Mouse (Mus musculus) hindbrain, postnatal 0 days (tissue): ENCODE results near the gene Dst. TPM values are rescaled to one million over a fixed set of nuclear protein-coding genes. Genes with fewer than 3 reads are reported as not detected.

Experiments
- ATAC-seq: fragments of 200-750 bp; cut with Nextera tagmentation; 2 replicates; pipeline ENCODE4 v1.8.0; 2017; ENCODE audit warnings: mild to moderate bottlenecking, moderate TSS enrichment, moderate library complexity
- DNase-seq: peaks from one replicate; pipeline ENCODE4 v3.0.0-alpha.2; 2015; ENCODE audit warnings: low spot score
- H3K27ac ChIP-seq: fragments of 300-500 bp; sonication (generic); 2 replicates; pipeline ENCODE4 v1.5.1; 2014; ENCODE audit warnings: mild to moderate bottlenecking
- H3K27me3 ChIP-seq: fragments of 300-500 bp; sonication (generic); 2 replicates; pipeline ENCODE4 v1.6.1; 2014; ENCODE audit warnings: low read length, mixed read lengths; ENCODE audit not compliant: insufficient read depth
- H3K36me3 ChIP-seq: fragments of 300-500 bp; sonication (generic); 2 replicates; pipeline ENCODE4 v1.6.1; 2014; ENCODE audit warnings: low read length, mixed read lengths; ENCODE audit not compliant: insufficient read depth
- H3K4me1 ChIP-seq: fragments of 300-500 bp; sonication (generic); 2 replicates; pipeline ENCODE4 v1.6.1; 2014; ENCODE audit warnings: antibody characterized with exemption, low read length, mixed read lengths; ENCODE audit not compliant: insufficient read depth
- H3K4me2 ChIP-seq: fragments of 300-500 bp; sonication (generic); 2 replicates; pipeline ENCODE4 v1.6.1; 2014; ENCODE audit warnings: low read depth, mild to moderate bottlenecking, low read length, moderate library complexity, mixed read lengths
- H3K4me3 ChIP-seq: fragments of 300-500 bp; sonication (generic); 2 replicates; pipeline ENCODE4 v1.5.1; 2014; ENCODE audit warnings: low read length
- H3K9ac ChIP-seq: fragments of 300-500 bp; sonication (generic); replicated peaks from 2 replicates; pipeline ENCODE4 v1.6.1; 2014; ENCODE audit warnings: mild to moderate bottlenecking, low read length, moderate library complexity, mixed read lengths
- H3K9me3 ChIP-seq: fragments of 300-500 bp; sonication (generic); 2 replicates; pipeline ENCODE4 v1.6.1; 2016; ENCODE audit warnings: low read length, mixed read lengths
- CTCF ChIP-seq: IDR thresholded peaks from 2 replicates; pipeline ENCODE4 v1.5.1; 2016; ENCODE audit warnings: antibody characterized with exemption, control low read depth, low read depth
- WGBS: fragments of 180-500 bp; shearing (Covaris S2); extraction: QIAGEN DNeasy Blood & Tissue Kit; methylation state at CpG from one replicate; pipeline ENCODE4 v1.1.7; 2014; 5-methylcytosine and 5-hydroxymethylcytosine counted together
- polyA plus RNA-seq: library from polyadenylated mRNA; unstranded; fragments of >200 nt; fragmentation: Nextera tagmentation; extraction: Ambion mirVana; gene quantifications from 2 replicates; pipeline ENCODE4 v1.2.1, GENCODE M21; 2015
- total RNA-seq: library from RNA; depleted of rRNA; stranded (reverse); fragments of >200 nt; gene quantifications from 2 replicates; pipeline ENCODE4 v1.2.3, GENCODE M21; 2014

The Dst gene
- total and polyA plus RNA-seq, 2 experiments from 2014 or later = 33.0 to 155 TPM

GRCm38 (mm10) chr1:34227676-34228075, 319.7 kb downstream of the Dst start:
- Histone ChIP-seq H3K9ac (no peak overlapping the region), H3K4me2 (no peak overlapping the region), H3K36me3 (peaks cover 46% of the 10 kb centered on the region), H3K27ac (no peak overlapping the region), H3K27me3 (no peaks in the 10 kb centered on the region), H3K9me3 (no peaks in the 10 kb centered on the region), H3K4me1 (no peaks in the 10 kb centered on the region), H3K4me3 (no peak overlapping the region)
- TF ChIP-seq CTCF = no peak
- DNase-seq (no peak), ATAC-seq (no peak)
- WGBS = 81% methylated on average over 8 of the region's 8 CpGs

GRCm38 (mm10) chr1:34231041-34231440, 323.0 kb downstream of the Dst start:
- Histone ChIP-seq H3K4me3 (no peak overlapping the region), H3K9me3 (no peaks in the 10 kb centered on the region), H3K27me3 (no peaks in the 10 kb centered on the region), H3K4me1 (0 out of 2 replicates have a peak, but pooled peaks cover 1% of the 10 kb centered on the region), H3K4me2 (no peak overlapping the region), H3K36me3 (peaks cover 19% of the 10 kb centered on the region), H3K27ac (no peak overlapping the region), H3K9ac (no peak overlapping the region)
- DNase-seq (no peak), ATAC-seq (no peak)
- no peak for TF ChIP-seq CTCF
- WGBS = 52% methylated on average over 2 of the region's 2 CpGs

- peak overlapping the region; percentile 41 for H3K4me3 ChIP-seq
- no peaks in the 10 kb centered on the region for H3K36me3 ChIP-seq
- ATAC-seq (peak; percentile 86), DNase-seq (peak; percentile 65)
- H3K9ac ChIP-seq = peak overlapping the region; percentile 56
- WGBS = 1% methylated on average over 25 of the region's 28 CpGs
- no peaks in the 10 kb centered on the region for H3K27me3 ChIP-seq
- H3K4me1 ChIP-seq = 0 out of 2 replicates have a peak, but pooled peaks cover 10% of the 10 kb centered on the region
- H3K4me2 ChIP-seq = peak overlapping the region; percentile 67
- no peak overlapping the region for H3K27ac ChIP-seq
- H3K9me3 ChIP-seq = no peaks in the 10 kb centered on the region
- no peak for TF ChIP-seq CTCF
Observed at GRCm38 (mm10) chr1:34236254-34236723, 328.3 kb downstream of the Dst start.

DNA sequence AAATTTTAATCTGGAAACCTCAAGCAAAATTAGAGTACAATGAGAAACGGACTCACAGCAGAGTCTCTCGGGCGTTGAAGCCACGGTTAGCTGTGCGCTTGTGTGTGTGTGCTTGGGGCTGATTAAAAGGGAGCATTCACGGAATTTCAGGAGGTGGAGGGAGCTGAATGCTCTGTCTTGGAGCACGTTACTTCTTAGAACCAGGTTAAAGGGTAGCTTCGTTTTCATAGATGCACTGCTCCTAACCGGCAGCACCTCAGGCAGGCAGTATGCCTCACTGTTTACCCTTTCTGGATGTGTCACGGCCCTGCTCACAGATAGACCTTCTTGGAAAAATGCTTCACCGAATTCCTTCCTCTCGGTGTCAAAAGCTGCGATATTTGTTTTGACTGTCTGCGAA, 329.2 kb downstream of the Dst start:
- Histone ChIP-seq H3K9me3 (no peaks in the 10 kb centered on the region), H3K4me3 (0 out of 2 replicates have a peak overlapping the region, but pooled peaks have one; percentile 41), H3K27ac (no peak overlapping the region), H3K27me3 (no peaks in the 10 kb centered on the region), H3K4me2 (peak overlapping the region; percentile 67), H3K4me1 (0 out of 2 replicates have a peak, but pooled peaks cover 10% of the 10 kb centered on the region), H3K36me3 (no peaks in the 10 kb centered on the region), H3K9ac (0 out of 2 replicates have a peak overlapping the region, but pooled peaks have one; percentile 56)
- no peak for ATAC-seq
- DNase-seq = no peak
- 26% methylated on average over 14 of the region's 14 CpGs for WGBS
- TF ChIP-seq CTCF = no peak

DNA sequence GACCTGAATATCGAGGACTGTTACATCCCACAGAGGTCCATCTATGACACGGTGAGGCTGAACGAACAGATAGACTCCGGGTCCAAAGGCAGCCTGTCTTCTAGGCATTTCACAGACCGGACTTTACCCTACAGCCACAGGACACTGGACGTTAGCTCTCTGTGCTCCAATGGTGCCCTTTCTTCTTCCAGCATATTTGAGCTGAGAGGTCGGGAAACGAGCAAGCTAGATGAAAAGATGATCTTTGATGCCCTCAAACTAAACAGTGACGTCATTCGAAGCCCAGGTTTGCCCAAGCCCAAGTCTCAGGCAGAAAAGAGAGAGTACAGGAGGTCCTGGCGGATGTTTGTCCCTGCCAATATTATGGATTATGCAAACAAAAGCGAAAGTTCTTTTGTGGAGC, 329.7 kb downstream of the Dst start:
- TF ChIP-seq CTCF = no peak
- H3K4me3 ChIP-seq = no peak overlapping the region
- ATAC-seq (no peak), DNase-seq (no peak)
- no peak overlapping the region for H3K27ac ChIP-seq
- H3K4me2 ChIP-seq = peak overlapping the region; percentile 67
- H3K9me3 ChIP-seq = no peaks in the 10 kb centered on the region
- no peaks in the 10 kb centered on the region for H3K27me3 ChIP-seq
- 35% methylated on average over 12 of the region's 12 CpGs for WGBS
- no peaks in the 10 kb centered on the region for H3K36me3 ChIP-seq
- H3K9ac ChIP-seq = no peak overlapping the region
- H3K4me1 ChIP-seq = 0 out of 2 replicates have a peak, but pooled peaks cover 10% of the 10 kb centered on the region

DNA sequence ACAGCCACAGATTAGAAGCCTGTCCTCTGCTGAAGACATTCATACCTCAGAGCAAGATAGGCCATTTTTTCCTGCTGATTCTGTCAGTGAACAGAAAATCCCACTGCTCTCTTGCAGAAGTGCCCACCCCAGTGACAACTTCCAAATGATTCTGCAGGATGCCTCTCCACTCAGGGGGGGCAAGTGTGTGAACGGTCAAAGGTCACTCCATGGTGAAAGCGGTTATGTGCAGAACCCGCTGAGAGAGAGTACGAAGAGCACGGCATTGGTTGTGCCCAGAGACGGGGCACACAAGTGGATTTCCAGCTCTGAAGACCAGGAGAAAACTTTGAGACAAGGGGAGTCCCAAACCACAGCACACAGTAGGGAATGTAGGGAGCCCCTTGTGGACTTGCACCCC, 330.2 kb downstream of the Dst start:
- 0 out of 2 replicates have a peak, but pooled peaks cover 10% of the 10 kb centered on the region for H3K4me1 ChIP-seq
- ATAC-seq = no peak
- no peaks in the 10 kb centered on the region for H3K36me3 ChIP-seq
- no peak overlapping the region for H3K27ac ChIP-seq
- no peak for TF ChIP-seq CTCF
- H3K4me2 ChIP-seq = peak overlapping the region; percentile 67; the same call in 1 of the 2 replicates
- 46% methylated on average over 6 of the region's 6 CpGs for WGBS
- DNase-seq = no peak
- no peak overlapping the region for H3K9ac ChIP-seq
- no peak overlapping the region for H3K4me3 ChIP-seq
- H3K9me3 ChIP-seq = no peaks in the 10 kb centered on the region
- H3K27me3 ChIP-seq = no peaks in the 10 kb centered on the region

DNA sequence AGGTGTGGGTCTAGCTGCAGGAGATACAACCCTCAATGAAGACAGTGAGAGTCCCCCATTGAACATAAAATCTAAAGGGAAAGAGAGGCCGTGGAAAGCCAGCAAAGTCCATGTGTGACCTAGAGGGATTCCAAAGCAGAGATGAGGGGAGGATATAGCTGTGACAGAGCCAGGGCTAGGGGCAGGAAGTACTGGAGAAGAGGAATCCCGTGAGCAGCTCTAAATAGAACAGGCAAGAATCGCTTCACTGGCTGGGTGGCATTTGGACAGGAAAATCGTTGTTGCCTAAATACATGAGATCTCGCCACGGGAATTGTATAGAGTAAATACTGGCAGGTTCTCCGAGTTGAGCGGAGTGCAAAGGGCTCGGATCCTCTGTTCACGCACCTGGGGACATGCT, 336.7 kb downstream of the Dst start:
- H3K36me3 ChIP-seq = peaks cover 19% of the 10 kb centered on the region; the same call in 1 of the 2 replicates
- 82% methylated on average over 10 of the region's 10 CpGs for WGBS
- no peak overlapping the region for H3K9ac ChIP-seq
- no peak for TF ChIP-seq CTCF
- H3K4me1 ChIP-seq = no peaks in the 10 kb centered on the region
- no peak overlapping the region for H3K4me3 ChIP-seq
- no peaks in the 10 kb centered on the region for H3K9me3 ChIP-seq
- H3K27me3 ChIP-seq = no peaks in the 10 kb centered on the region
- no peak overlapping the region for H3K4me2 ChIP-seq
- ATAC-seq = no peak
- H3K27ac ChIP-seq = no peak overlapping the region
- DNase-seq = no peak
